Mouse (Mus musculus): Measurements from ENCODE around the gene Rft1. TPM values are rescaled to one million over a fixed set of nuclear protein-coding genes. Genes with fewer than 3 reads are reported as not detected.
A peak's percentile ranks its signal among the peaks of the same experiment; 100 is the strongest.

Gene Rft1
- polyA plus RNA-seq, 1 experiment from 2014 or later, result 18.1 TPM

DNA sequence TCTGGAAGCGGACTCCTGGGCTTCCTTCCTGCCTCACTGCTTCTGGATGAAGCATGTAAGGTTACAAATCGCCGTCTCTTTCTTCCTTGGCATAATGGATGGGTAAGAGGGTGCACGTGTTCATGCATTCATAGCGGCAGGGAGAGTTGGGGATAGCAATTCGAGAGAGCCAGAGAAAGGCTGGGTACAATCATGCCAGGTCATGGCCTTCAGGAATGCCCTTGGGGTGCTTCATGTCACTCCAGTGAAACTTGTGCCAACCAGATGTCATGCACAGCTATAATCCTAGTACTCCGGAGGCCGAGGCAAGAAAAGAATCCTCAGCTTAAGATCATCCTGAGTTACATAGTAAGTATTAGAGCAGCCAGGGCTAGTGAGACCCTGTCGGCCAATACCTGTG is 17.7 kb upstream of the Rft1 start:
- no peak overlapping the region for H3K9ac ChIP-seq (ENCODE audit: low read length)
- H3K27ac ChIP-seq (ENCODE audit: low read length), result no peak overlapping the region
- no peaks in the 10 kb centered on the region for H3K27me3 ChIP-seq (ENCODE audit: control insufficient read depth, insufficient read depth, low read depth, low read length)
- no peaks in the 10 kb centered on the region for H3K9me3 ChIP-seq (ENCODE audit: control insufficient read depth, low read length)
- H3K4me2 ChIP-seq (ENCODE audit: low read depth, low read length), result no peak overlapping the region
- peaks cover 17% of the 10 kb centered on the region for H3K4me1 ChIP-seq (replicated peaks; ENCODE audit: control insufficient read depth, insufficient read depth, low read length)
- ATAC-seq (ENCODE audit: low read depth), result no peak
- no peak overlapping the region for H3K4me3 ChIP-seq (ENCODE audit: low read length)
- no peaks in the 10 kb centered on the region for H3K36me3 ChIP-seq (ENCODE audit: control insufficient read depth, insufficient read depth, low read length)
- 75% methylated on average over 9 of the region's 9 CpGs for WGBS

DNA sequence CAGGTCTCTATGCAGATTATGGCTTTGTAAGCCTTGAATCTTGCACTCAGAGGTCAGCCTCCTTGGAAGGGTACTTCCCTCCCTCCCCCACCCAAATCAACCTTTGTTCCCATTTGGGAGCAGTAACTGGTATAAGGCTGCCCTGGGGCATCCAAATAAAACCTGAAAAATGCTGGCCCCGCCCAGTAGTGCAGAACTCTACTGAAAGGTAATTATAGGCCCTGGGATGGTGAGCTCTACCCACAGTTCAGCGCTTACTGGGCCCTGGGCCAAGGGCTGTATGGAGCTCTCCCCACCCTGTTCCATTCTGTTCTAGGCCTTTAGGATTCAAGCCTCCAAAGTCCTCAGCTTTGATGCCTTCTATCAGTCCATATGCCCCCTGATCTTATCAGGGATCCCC is 17.1 kb upstream of the Rft1 start:
- 83% methylated on average over 2 of the region's 2 CpGs for WGBS
- Histone ChIP-seq H3K36me3 (ENCODE audit: control insufficient read depth, insufficient read depth, low read length) (no peaks in the 10 kb centered on the region), H3K9ac (ENCODE audit: low read length) (no peak overlapping the region), H3K27ac (ENCODE audit: low read length) (no peak overlapping the region), H3K4me2 (ENCODE audit: low read depth, low read length) (no peak overlapping the region), H3K27me3 (ENCODE audit: control insufficient read depth, insufficient read depth, low read depth, low read length) (no peaks in the 10 kb centered on the region), H3K4me3 (ENCODE audit: low read length) (no peak overlapping the region), H3K9me3 (ENCODE audit: control insufficient read depth, low read length) (no peaks in the 10 kb centered on the region), H3K4me1 (replicated peaks; ENCODE audit: control insufficient read depth, insufficient read depth, low read length) (peaks cover 14% of the 10 kb centered on the region)
- ATAC-seq (ENCODE audit: low read depth), result no peak

DNA sequence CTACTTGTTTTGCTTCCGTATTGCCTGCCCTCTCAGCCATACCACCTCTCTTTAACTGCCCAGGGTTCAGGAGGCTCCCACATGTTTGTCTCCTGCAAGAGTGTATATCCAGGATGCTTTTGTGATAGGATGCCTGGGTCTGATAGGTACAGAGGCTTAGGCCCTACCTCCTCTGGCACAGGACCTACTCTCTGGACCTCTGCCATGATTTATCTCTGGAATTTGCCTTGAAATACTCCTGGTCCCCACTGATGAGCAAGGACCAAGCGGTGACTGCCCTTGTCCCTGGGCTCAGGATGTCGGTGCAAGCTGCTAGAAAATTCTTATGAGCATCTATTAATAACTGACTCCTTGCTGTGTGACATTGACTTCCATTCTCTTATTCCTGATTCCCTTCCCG is 16.2 kb upstream of the Rft1 start:
- Histone ChIP-seq H3K27ac (ENCODE audit: low read length) (no peak overlapping the region), H3K4me2 (ENCODE audit: low read depth, low read length) (no peak overlapping the region), H3K36me3 (ENCODE audit: control insufficient read depth, insufficient read depth, low read length) (no peaks in the 10 kb centered on the region), H3K9ac (ENCODE audit: low read length) (no peak overlapping the region), H3K9me3 (ENCODE audit: control insufficient read depth, low read length) (no peaks in the 10 kb centered on the region), H3K27me3 (ENCODE audit: control insufficient read depth, insufficient read depth, low read depth, low read length) (no peaks in the 10 kb centered on the region), H3K4me1 (replicated peaks; ENCODE audit: control insufficient read depth, insufficient read depth, low read length) (peaks cover 8% of the 10 kb centered on the region), H3K4me3 (ENCODE audit: low read length) (no peak overlapping the region)
- WGBS, result 66% methylated on average over 4 of the region's 4 CpGs
- ATAC-seq (ENCODE audit: low read depth), result no peak

DNA sequence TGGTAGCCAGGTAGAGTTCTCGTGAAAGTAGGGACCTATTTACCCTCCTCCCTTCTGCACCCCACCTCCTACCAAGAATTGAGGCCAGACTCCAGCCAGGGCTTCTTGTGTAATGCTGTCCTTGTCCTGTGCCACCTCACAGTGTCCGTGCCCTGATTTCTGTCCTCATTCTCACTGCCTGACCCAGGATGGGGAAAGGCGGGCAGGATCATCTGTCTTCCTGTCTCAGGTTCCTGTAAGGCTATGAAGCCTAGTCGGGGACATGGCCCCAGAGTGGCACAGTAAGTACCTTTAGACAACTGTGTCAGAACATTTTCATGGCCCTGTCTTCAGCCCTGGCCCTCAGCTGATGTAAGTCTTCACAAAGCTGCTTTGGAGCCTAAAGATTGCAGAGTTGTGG is 15.5 kb upstream of the Rft1 start:
- no peak for ATAC-seq (ENCODE audit: low read depth)
- no peak overlapping the region for H3K9ac ChIP-seq (ENCODE audit: low read length)
- H3K4me1 ChIP-seq (replicated peaks; ENCODE audit: control insufficient read depth, insufficient read depth, low read length), result peaks cover 8% of the 10 kb centered on the region
- H3K9me3 ChIP-seq (ENCODE audit: control insufficient read depth, low read length), result no peaks in the 10 kb centered on the region
- no peaks in the 10 kb centered on the region for H3K36me3 ChIP-seq (ENCODE audit: control insufficient read depth, insufficient read depth, low read length)
- no peak overlapping the region for H3K27ac ChIP-seq (ENCODE audit: low read length)
- no peak overlapping the region for H3K4me3 ChIP-seq (ENCODE audit: low read length)
- 54% methylated on average over 4 of the region's 4 CpGs for WGBS
- H3K4me2 ChIP-seq (ENCODE audit: low read depth, low read length), result no peak overlapping the region
- H3K27me3 ChIP-seq (ENCODE audit: control insufficient read depth, insufficient read depth, low read depth, low read length), result no peaks in the 10 kb centered on the region

DNA sequence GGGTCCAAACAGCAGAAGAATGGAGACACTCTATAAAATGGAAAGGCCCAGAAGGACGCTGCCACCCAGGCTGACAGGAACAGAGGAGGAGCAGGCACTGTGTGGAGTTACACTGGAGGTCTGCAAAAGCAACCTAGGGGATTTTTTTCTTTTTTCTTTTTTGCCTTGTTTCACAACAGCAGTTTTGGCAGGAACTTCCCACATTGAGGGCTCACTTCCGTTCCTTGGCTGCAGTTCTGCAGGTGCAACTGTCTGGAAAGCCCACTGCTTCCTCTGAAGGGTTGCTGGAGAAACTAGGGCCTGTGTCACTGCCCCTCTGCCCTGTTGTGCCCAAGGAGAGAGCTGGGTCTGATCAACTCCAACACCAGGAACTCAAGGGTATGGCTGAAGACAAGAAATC is 12.4 kb upstream of the Rft1 start:
- 50% methylated on average over 2 of the region's 2 CpGs for WGBS

DNA sequence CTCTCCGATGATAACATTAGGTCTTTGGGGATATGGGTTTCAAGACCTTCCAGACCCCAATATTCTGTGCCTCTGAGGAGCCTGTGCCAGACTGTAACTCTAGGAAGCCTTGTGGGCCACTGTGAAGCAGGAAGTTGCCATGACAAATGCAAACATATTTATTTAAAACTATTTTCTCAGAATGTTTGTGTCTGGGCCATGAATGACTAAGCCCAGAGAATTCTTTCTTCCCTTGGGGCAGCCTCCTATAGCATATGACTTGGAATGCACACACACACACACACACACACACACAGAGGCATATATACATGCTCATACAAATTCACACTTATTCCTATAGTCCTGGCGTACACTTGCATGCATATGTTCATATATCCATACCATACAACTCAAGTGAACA is 10.1 kb upstream of the Rft1 start:
- Histone ChIP-seq H3K36me3 (ENCODE audit: control insufficient read depth, insufficient read depth, low read length) (no peaks in the 10 kb centered on the region), H3K9ac (ENCODE audit: low read length) (no peak overlapping the region), H3K4me3 (ENCODE audit: low read length) (no peak overlapping the region), H3K27me3 (ENCODE audit: control insufficient read depth, insufficient read depth, low read depth, low read length) (no peaks in the 10 kb centered on the region), H3K4me2 (ENCODE audit: low read depth, low read length) (no peak overlapping the region), H3K9me3 (ENCODE audit: control insufficient read depth, low read length) (no peaks in the 10 kb centered on the region), H3K4me1 (replicated peaks; ENCODE audit: control insufficient read depth, insufficient read depth, low read length) (peaks cover 6% of the 10 kb centered on the region), H3K27ac (ENCODE audit: low read length) (no peak overlapping the region)
- no peak for ATAC-seq (ENCODE audit: low read depth)
- whole genome bisulfite sequencing, result 83% methylated on average over 2 of the region's 2 CpGs

More for the DNA sequence above, 12.4 kb upstream of the Rft1 start:
- no peaks in the 10 kb centered on the region for H3K36me3 ChIP-seq (ENCODE audit: control insufficient read depth, insufficient read depth, low read length)
- H3K4me1 ChIP-seq (replicated peaks; ENCODE audit: control insufficient read depth, insufficient read depth, low read length), result peaks cover 6% of the 10 kb centered on the region
- no peak for ATAC-seq (ENCODE audit: low read depth)
- no peaks in the 10 kb centered on the region for H3K27me3 ChIP-seq (ENCODE audit: control insufficient read depth, insufficient read depth, low read depth, low read length)
- H3K27ac ChIP-seq (ENCODE audit: low read length), result peak overlapping the region; percentile 11; the same call in 1 of the 2 replicates
- no peaks in the 10 kb centered on the region for H3K9me3 ChIP-seq (ENCODE audit: control insufficient read depth, low read length)
- no peak overlapping the region for H3K4me3 ChIP-seq (ENCODE audit: low read length)
- no peak overlapping the region for H3K4me2 ChIP-seq (ENCODE audit: low read depth, low read length)
- no peak overlapping the region for H3K9ac ChIP-seq (ENCODE audit: low read length)

DNA sequence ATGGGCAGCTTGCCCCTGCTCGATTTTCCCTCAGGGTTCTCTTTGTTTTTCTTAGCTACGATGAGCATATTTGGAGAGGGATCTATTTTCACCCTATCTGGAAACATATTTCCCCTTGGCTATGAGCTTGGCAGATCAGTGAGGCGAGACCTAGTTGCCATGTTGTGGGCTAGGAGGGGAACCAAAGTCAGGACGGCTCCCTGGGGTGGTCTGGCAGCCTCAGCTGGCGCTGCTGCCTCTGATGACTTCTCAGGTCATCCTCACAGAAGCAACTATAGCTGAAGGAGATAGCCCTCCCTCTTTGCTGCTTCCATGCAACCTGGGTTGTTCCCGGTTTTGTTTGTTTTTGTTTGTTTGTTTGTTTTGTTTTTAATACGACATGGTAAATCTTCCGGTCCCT is 9.1 kb upstream of the Rft1 start:
- no peak overlapping the region for H3K9ac ChIP-seq (ENCODE audit: low read length)
- no peak overlapping the region for H3K4me2 ChIP-seq (ENCODE audit: low read depth, low read length)
- H3K4me1 ChIP-seq (replicated peaks; ENCODE audit: control insufficient read depth, insufficient read depth, low read length), result peaks cover 6% of the 10 kb centered on the region
- H3K9me3 ChIP-seq (ENCODE audit: control insufficient read depth, low read length), result no peaks in the 10 kb centered on the region
- no peaks in the 10 kb centered on the region for H3K36me3 ChIP-seq (ENCODE audit: control insufficient read depth, insufficient read depth, low read length)
- no peaks in the 10 kb centered on the region for H3K27me3 ChIP-seq (ENCODE audit: control insufficient read depth, insufficient read depth, low read depth, low read length)
- ATAC-seq (ENCODE audit: low read depth), result no peak
- no peak overlapping the region for H3K27ac ChIP-seq (ENCODE audit: low read length)
- WGBS, result 60% methylated on average over 8 of the region's 8 CpGs
- no peak overlapping the region for H3K4me3 ChIP-seq (ENCODE audit: low read length)

DNA sequence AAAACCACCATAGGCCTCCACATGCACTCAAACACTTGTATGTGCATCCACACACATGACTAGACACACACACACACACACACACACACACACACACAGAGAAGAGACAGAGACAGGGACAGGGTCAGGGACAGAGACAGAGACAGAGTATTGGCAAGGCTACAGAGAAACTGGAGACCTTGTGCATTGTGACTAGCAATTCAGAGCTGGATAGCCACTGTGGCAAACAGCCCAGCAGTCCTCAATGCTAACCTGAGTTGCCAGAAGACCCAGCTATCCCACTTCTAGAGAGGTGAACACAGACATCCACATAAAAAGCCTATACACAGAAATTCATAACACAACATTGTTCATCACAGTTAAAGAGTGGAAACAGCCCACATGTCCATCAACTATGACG is 7.7 kb upstream of the Rft1 start:
- WGBS, result 64% methylated on average over 1 of the region's 1 CpGs
- H3K9ac ChIP-seq (ENCODE audit: low read length), result no peak overlapping the region
- peaks cover 3% of the 10 kb centered on the region for H3K4me1 ChIP-seq (replicated peaks; ENCODE audit: control insufficient read depth, insufficient read depth, low read length)
- no peak overlapping the region for H3K27ac ChIP-seq (ENCODE audit: low read length)
- no peak overlapping the region for H3K4me2 ChIP-seq (ENCODE audit: low read depth, low read length)
- no peaks in the 10 kb centered on the region for H3K27me3 ChIP-seq (ENCODE audit: control insufficient read depth, insufficient read depth, low read depth, low read length)
- no peak overlapping the region for H3K4me3 ChIP-seq (ENCODE audit: low read length)
- no peak for ATAC-seq (ENCODE audit: low read depth)
- no peaks in the 10 kb centered on the region for H3K9me3 ChIP-seq (ENCODE audit: control insufficient read depth, low read length)
- no peaks in the 10 kb centered on the region for H3K36me3 ChIP-seq (ENCODE audit: control insufficient read depth, insufficient read depth, low read length)

DNA sequence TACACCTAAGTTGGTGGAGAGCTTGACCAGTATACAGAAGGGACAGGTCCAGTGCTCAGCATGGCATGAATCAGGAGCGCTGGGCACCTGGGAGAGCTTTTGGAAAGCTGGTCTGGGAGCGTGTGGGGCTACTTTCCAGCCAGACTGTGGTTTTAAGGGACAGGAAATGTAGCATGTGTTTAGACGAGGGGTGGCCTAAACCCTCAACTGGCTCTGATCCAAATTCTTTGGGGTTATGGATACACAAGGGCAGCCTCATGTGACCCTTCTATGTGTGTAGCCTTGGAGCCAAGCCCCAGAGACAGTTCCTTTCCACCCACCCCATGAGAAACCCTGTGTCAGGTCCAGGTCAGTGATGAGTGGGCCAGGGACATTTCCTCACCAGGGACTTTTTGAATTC is 5.7 kb upstream of the Rft1 start:
- no peaks in the 10 kb centered on the region for H3K36me3 ChIP-seq (ENCODE audit: control insufficient read depth, insufficient read depth, low read length)
- no peak overlapping the region for H3K4me3 ChIP-seq (ENCODE audit: low read length)
- no peaks in the 10 kb centered on the region for H3K9me3 ChIP-seq (ENCODE audit: control insufficient read depth, low read length)
- H3K27ac ChIP-seq (ENCODE audit: low read length), result no peak overlapping the region
- WGBS, result 47% methylated on average over 3 of the region's 3 CpGs
- no peak overlapping the region for H3K4me2 ChIP-seq (ENCODE audit: low read depth, low read length)
- peak; percentile 23 for ATAC-seq (ENCODE audit: low read depth)
- no peaks in the 10 kb centered on the region; the same call in 1 of the 2 replicates for H3K4me1 ChIP-seq (replicated peaks; ENCODE audit: control insufficient read depth, insufficient read depth, low read length)
- no peaks in the 10 kb centered on the region for H3K27me3 ChIP-seq (ENCODE audit: control insufficient read depth, insufficient read depth, low read depth, low read length)
- H3K9ac ChIP-seq (ENCODE audit: low read length), result no peak overlapping the region

DNA sequence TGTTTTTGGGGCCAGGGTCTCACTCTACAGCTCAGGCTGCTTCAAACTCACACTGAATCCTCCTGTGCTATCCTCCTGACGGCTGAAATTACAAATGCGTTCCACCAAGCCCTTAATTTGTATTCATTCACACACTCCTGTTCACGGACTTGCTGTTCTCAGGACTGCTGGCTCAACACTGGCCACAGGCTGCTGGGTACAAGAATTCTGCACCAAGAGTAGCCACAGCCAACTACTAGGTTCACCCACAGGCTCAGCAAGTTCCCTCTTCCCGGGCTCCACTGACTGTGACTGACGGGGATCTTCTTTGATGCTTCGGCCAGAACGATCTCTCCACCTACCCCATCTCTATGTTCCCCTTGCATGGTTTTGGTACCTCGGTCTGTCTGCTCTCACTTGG is 4.4 kb upstream of the Rft1 start:
- WGBS, result 75% methylated on average over 8 of the region's 8 CpGs

More for the DNA sequence above, 4.4 kb upstream of the Rft1 start:
- no peaks in the 10 kb centered on the region for H3K36me3 ChIP-seq (ENCODE audit: control insufficient read depth, insufficient read depth, low read length)
- no peak overlapping the region for H3K27ac ChIP-seq (ENCODE audit: low read length)
- H3K9me3 ChIP-seq (ENCODE audit: control insufficient read depth, low read length), result no peaks in the 10 kb centered on the region
- no peak overlapping the region for H3K4me2 ChIP-seq (ENCODE audit: low read depth, low read length)
- no peaks in the 10 kb centered on the region for H3K27me3 ChIP-seq (ENCODE audit: control insufficient read depth, insufficient read depth, low read depth, low read length)
- no peak overlapping the region for H3K9ac ChIP-seq (ENCODE audit: low read length)
- H3K4me3 ChIP-seq (ENCODE audit: low read length), result no peak overlapping the region
- no peaks in the 10 kb centered on the region; the same call in 1 of the 2 replicates for H3K4me1 ChIP-seq (replicated peaks; ENCODE audit: control insufficient read depth, insufficient read depth, low read length)
- no peak for ATAC-seq (ENCODE audit: low read depth)
